Mouse (Mus musculus): ENCODE results near the gene Lgr5. TPM values are rescaled to one million over a fixed set of nuclear protein-coding genes. Genes with fewer than 3 reads are reported as not detected.

The Lgr5 gene
- polyA plus RNA-seq, 1 experiment from 2014 or later, result 4.8 TPM

GRCm38 (mm10) chr10:115586246-115587231 is 1.0 kb downstream of the Lgr5 start:
- H3K9ac ChIP-seq, result peak overlapping the region; percentile 58
- peaks cover 19% of the 10 kb centered on the region for H3K4me1 ChIP-seq
- peak; percentile 75 for ATAC-seq (ENCODE audit: low FRiP score, low read depth)
- H3K27me3 ChIP-seq (replicated peaks), result peaks cover 26% of the 10 kb centered on the region
- peak overlapping the region; percentile 100 for H3K4me2 ChIP-seq (replicated peaks)
- WGBS, result under 1% methylated on average over 41 of the region's 41 CpGs
- H3K27ac ChIP-seq, result no peak overlapping the region
- no peaks in the 10 kb centered on the region for H3K36me3 ChIP-seq
- no peaks in the 10 kb centered on the region for H3K9me3 ChIP-seq
- peak overlapping the region; percentile 60 for H3K4me3 ChIP-seq

GRCm38 (mm10) chr10:115585491-115586245 is 1.9 kb downstream of the Lgr5 start:
- ATAC-seq (ENCODE audit: low FRiP score, low read depth), result no peak
- Histone ChIP-seq H3K4me1 (peaks cover 19% of the 10 kb centered on the region), H3K27me3 (replicated peaks) (peaks cover 26% of the 10 kb centered on the region), H3K9me3 (no peaks in the 10 kb centered on the region), H3K4me3 (peak overlapping the region; percentile 60), H3K9ac (0 out of 2 replicates have a peak overlapping the region, but pooled peaks have one; percentile 58), H3K36me3 (no peaks in the 10 kb centered on the region), H3K4me2 (replicated peaks) (peak overlapping the region; percentile 100), H3K27ac (no peak overlapping the region)
- under 1% methylated on average over 21 of the region's 21 CpGs for WGBS

GRCm38 (mm10) chr10:115584656-115585055 is 2.9 kb downstream of the Lgr5 start:
- Histone ChIP-seq H3K27me3 (replicated peaks) (peaks cover 26% of the 10 kb centered on the region), H3K27ac (no peak overlapping the region), H3K4me2 (replicated peaks) (peak overlapping the region; percentile 100), H3K4me3 (0 out of 2 replicates have a peak overlapping the region, but pooled peaks have one; percentile 9), H3K9ac (no peak overlapping the region), H3K9me3 (no peaks in the 10 kb centered on the region), H3K36me3 (no peaks in the 10 kb centered on the region), H3K4me1 (peaks cover 20% of the 10 kb centered on the region)
- WGBS, result 17% methylated on average over 13 of the region's 14 CpGs
- ATAC-seq (ENCODE audit: low FRiP score, low read depth), result no peak

- peaks cover 24% of the 10 kb centered on the region for H3K4me1 ChIP-seq
- no peak overlapping the region for H3K4me2 ChIP-seq (replicated peaks)
- H3K9me3 ChIP-seq, result no peaks in the 10 kb centered on the region
- no peak overlapping the region for H3K4me3 ChIP-seq
- peaks cover 18% of the 10 kb centered on the region for H3K27me3 ChIP-seq (replicated peaks)
- no peaks in the 10 kb centered on the region for H3K36me3 ChIP-seq
- no peak overlapping the region for H3K9ac ChIP-seq
- no peak for ATAC-seq (ENCODE audit: low FRiP score, low read depth)
- H3K27ac ChIP-seq, result no peak overlapping the region
- WGBS, result 77% methylated on average over 3 of the region's 3 CpGs
Measured at GRCm38 (mm10) chr10:115583071-115583470, 4.5 kb downstream of the Lgr5 start.

- H3K9ac ChIP-seq, result no peak overlapping the region
- ATAC-seq (ENCODE audit: low FRiP score, low read depth), result no peak
- H3K4me2 ChIP-seq (replicated peaks), result no peak overlapping the region
- H3K4me1 ChIP-seq, result peaks cover 21% of the 10 kb centered on the region
- no peaks in the 10 kb centered on the region for H3K36me3 ChIP-seq
- H3K4me3 ChIP-seq, result no peak overlapping the region
- WGBS, result 79% methylated on average over 9 of the region's 9 CpGs
- H3K27ac ChIP-seq, result no peak overlapping the region
- no peaks in the 10 kb centered on the region for H3K9me3 ChIP-seq
- H3K27me3 ChIP-seq (replicated peaks), result peaks cover 16% of the 10 kb centered on the region
Measured at GRCm38 (mm10) chr10:115581971-115582370, 5.6 kb downstream of the Lgr5 start.

GRCm38 (mm10) chr10:115579494-115579893 is 8.1 kb downstream of the Lgr5 start:
- no peak overlapping the region for H3K4me3 ChIP-seq
- no peaks in the 10 kb centered on the region for H3K36me3 ChIP-seq
- H3K27ac ChIP-seq, result no peak overlapping the region
- ATAC-seq (ENCODE audit: low FRiP score, low read depth), result no peak
- no peak overlapping the region for H3K9ac ChIP-seq
- peaks cover 9% of the 10 kb centered on the region for H3K27me3 ChIP-seq (replicated peaks)
- peak overlapping the region; percentile 28 for H3K4me2 ChIP-seq (replicated peaks)
- 23% methylated on average over 7 of the region's 7 CpGs for WGBS
- H3K4me1 ChIP-seq, result peaks cover 5% of the 10 kb centered on the region
- no peaks in the 10 kb centered on the region for H3K9me3 ChIP-seq

- no peak overlapping the region for H3K27ac ChIP-seq
- peaks cover 5% of the 10 kb centered on the region for H3K4me1 ChIP-seq
- H3K4me2 ChIP-seq (replicated peaks), result no peak overlapping the region
- no peaks in the 10 kb centered on the region for H3K36me3 ChIP-seq
- no peak for ATAC-seq (ENCODE audit: low FRiP score, low read depth)
- no peak overlapping the region for H3K4me3 ChIP-seq
- H3K9me3 ChIP-seq, result no peaks in the 10 kb centered on the region
- 60% methylated on average over 7 of the region's 7 CpGs for WGBS
- no peak overlapping the region for H3K9ac ChIP-seq
- H3K27me3 ChIP-seq (replicated peaks), result peaks cover 5% of the 10 kb centered on the region
Measured at GRCm38 (mm10) chr10:115579076-115579475, 8.5 kb downstream of the Lgr5 start.

- peak overlapping the region; percentile 12; the same call in 1 of the 2 replicates for H3K4me2 ChIP-seq (replicated peaks)
- ATAC-seq (ENCODE audit: low FRiP score, low read depth), result peak; percentile 46
Measured at GRCm38 (mm10) chr10:115571734-115572440, 15.7 kb downstream of the Lgr5 start.

GRCm38 (mm10) chr10:115571317-115571716 is 16.3 kb downstream of the Lgr5 start:
- no peaks in the 10 kb centered on the region for H3K36me3 ChIP-seq
- no peak overlapping the region for H3K9ac ChIP-seq
- no peak overlapping the region for H3K27ac ChIP-seq
- H3K4me2 ChIP-seq (replicated peaks), result peak overlapping the region; percentile 21; the same call in 1 of the 2 replicates
- H3K9me3 ChIP-seq, result 0 out of 2 replicates have a peak, but pooled peaks cover 3% of the 10 kb centered on the region
- peaks cover 20% of the 10 kb centered on the region for H3K4me1 ChIP-seq
- H3K4me3 ChIP-seq, result no peak overlapping the region
- 18% methylated on average over 6 of the region's 6 CpGs for WGBS
- peak; percentile 84 for ATAC-seq (ENCODE audit: low FRiP score, low read depth)
- H3K27me3 ChIP-seq (replicated peaks), result no peaks in the 10 kb centered on the region

More at GRCm38 (mm10) chr10:115571734-115572440, 15.7 kb downstream of the Lgr5 start:
- H3K27me3 ChIP-seq (replicated peaks), result no peaks in the 10 kb centered on the region
- H3K9me3 ChIP-seq, result 0 out of 2 replicates have a peak, but pooled peaks cover 3% of the 10 kb centered on the region
- 19% methylated on average over 3 of the region's 3 CpGs for WGBS
- H3K4me1 ChIP-seq, result peaks cover 20% of the 10 kb centered on the region
- no peak overlapping the region for H3K9ac ChIP-seq
- no peaks in the 10 kb centered on the region for H3K36me3 ChIP-seq
- H3K4me3 ChIP-seq, result no peak overlapping the region
- H3K27ac ChIP-seq, result no peak overlapping the region

- 43% methylated on average over 2 of the region's 2 CpGs for whole genome bisulfite sequencing
- peak; percentile 51; the same call in 1 of the 2 replicates for ATAC-seq (ENCODE audit: low FRiP score, low read depth)
- H3K9ac ChIP-seq, result no peak overlapping the region
- no peaks in the 10 kb centered on the region for H3K27me3 ChIP-seq (replicated peaks)
- H3K4me2 ChIP-seq (replicated peaks), result peak overlapping the region; percentile 21; the same call in 1 of the 2 replicates
- H3K36me3 ChIP-seq, result no peaks in the 10 kb centered on the region
- no peak overlapping the region for H3K4me3 ChIP-seq
- H3K27ac ChIP-seq, result no peak overlapping the region
- peaks cover 20% of the 10 kb centered on the region for H3K4me1 ChIP-seq
- 0 out of 2 replicates have a peak, but pooled peaks cover 3% of the 10 kb centered on the region for H3K9me3 ChIP-seq
Measured at GRCm38 (mm10) chr10:115570577-115570976, 17.0 kb downstream of the Lgr5 start.

GRCm38 (mm10) chr10:115569712-115570491 is 17.7 kb downstream of the Lgr5 start, which contains the start of gene A930009A15Rik:
Gene A930009A15Rik, plus strand, starts transcription at chr10:115569986.
- Histone ChIP-seq H3K9me3 (0 out of 2 replicates have a peak, but pooled peaks cover 3% of the 10 kb centered on the region), H3K27me3 (replicated peaks) (no peaks in the 10 kb centered on the region), H3K4me1 (peaks cover 20% of the 10 kb centered on the region), H3K4me2 (replicated peaks) (peak within 1 kb of the TSS; percentile 21), H3K4me3 (no peak within 1 kb of the TSS), H3K27ac (no peak within 1 kb of the TSS), H3K9ac (no peak within 1 kb of the TSS), H3K36me3 (no peaks in the 10 kb centered on the region)
- 57% methylated on average over 15 of the region's 15 CpGs for WGBS
- no peak for ATAC-seq (ENCODE audit: low FRiP score, low read depth)

Measured in neural tube, embryonic 12.5 days (tissue).